Mouse (Mus musculus): ENCODE measurements around the gene H3f3b. TPM values are rescaled to one million over a fixed set of nuclear protein-coding genes. Genes with fewer than 3 reads are reported as not detected.
A peak's percentile ranks its signal among the peaks of the same experiment; 100 is the strongest.

Gene H3f3b
- polyA plus RNA-seq, 1 experiment, result 402 TPM

DNA sequence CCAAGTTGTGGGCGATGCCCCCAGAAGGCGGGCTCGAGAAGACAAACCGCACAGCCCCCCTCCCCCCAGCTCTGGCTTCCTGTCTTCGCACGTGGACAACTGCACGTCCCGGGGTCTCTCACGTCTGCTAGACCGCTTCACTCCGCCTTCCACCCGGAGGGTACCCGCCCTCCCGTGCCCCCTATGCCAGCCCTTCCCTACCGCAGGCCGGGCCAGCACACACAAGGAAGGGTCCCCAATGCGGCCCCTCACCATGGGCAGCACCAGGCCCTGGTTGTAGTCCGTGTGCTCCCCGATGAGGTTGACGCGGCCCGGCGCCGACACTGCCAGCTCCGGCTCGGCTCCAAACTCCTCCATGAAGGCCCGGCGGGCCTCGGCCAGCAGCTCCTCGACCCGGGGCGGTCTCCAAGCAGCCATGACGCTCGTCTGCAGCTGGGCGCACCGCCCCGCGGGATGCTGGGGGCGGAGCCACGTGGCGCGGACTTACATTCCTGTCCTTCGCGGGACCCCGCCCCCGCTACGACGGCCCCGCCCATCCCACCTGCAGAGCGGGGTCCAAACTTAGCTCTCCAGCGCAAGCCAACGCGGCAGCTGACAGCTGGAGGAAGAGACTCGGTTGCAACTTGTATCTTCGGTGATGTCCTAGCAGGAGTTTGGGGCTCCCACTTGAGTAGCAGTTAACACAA is 15.4 kb downstream of the H3f3b start, which contains the start of gene Galk1:
Galk1 (minus strand) TSS at position 458 of the 686 bp plus-strand sequence.
- Histone ChIP-seq H3K4me1 (ENCODE audit: control insufficient read depth, insufficient read depth, low read length) (no peaks in the 10 kb centered on the region), H3K27ac (ENCODE audit: control insufficient read depth, insufficient read depth, low read depth, low read length, poor library complexity) (peak within 1 kb of the TSS; percentile 67), H3K4me3 (replicated peaks; ENCODE audit: control insufficient read depth, low read depth, low read length) (peak within 1 kb of the TSS; percentile 65)
- under 1% methylated on average over 55 of the region's 55 CpGs for WGBS
- TF ChIP-seq CTCF (IDR thresholded peaks at IDR 0.05; ENCODE audit: control insufficient read depth, insufficient read depth, low read length) (no peak), POLR2A (IDR thresholded peaks at IDR 0.05; ENCODE audit: borderline replicate concordance, control insufficient read depth, low read depth, low read length) (peak; percentile 40; the same call in 1 of the 2 replicates)

DNA sequence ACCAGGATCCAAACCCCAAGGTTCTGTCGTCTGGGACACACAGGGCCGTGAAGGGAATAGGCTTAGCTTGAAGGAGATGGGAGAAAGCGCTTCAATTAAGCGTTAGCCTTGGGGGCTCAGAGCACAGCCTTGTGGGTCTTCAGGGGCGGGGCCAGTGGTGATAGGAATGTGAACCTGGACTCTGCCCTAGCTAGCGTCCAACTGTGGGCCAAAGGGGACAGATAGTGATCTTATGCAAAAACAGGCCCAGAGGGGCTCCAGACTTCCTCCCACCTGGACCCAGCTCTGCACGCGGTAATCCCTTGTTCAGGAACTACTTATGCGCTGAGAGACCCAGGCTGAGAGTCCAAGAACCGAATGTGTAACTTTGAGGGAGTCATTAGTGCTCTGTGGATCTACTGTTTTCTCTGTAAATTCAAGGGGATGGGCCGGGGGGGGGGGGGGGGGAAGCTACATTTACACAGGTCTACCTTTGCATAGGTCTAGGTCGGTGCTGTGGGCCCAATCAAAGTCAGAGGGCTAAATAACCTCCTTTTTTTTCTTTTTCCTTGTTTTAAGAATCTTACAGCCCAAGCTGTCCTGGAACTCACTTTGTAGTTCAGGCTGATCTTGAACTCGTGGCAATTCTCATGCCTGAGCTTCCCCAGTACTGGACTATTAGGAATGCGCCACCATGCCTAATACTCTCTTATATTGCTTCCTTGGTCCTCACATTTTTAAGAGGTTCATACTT is 16.1 kb downstream of the H3f3b start:
- H3K27ac ChIP-seq (ENCODE audit: control insufficient read depth, insufficient read depth, low read depth, low read length, poor library complexity), result peak overlapping the region; percentile 67; the same call in 1 of the 2 replicates

DNA sequence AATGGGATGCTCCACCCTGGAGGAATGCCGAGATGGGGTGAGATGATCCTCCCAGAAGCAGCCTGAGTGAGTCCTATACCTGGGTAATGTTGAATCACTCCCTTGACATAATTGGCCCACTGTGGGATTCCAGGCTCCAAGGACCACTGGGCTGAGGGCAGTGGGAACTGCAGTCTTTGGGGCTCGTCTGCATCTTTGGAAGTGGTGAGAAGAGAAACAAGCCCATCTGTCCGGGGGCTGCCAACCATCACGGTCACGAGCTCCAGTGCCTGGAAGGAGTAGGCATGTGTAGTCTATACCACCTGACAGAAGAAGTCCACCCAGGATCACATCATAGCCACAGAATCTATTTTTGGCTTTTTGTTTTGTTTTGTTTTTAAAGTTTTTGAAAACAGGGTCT is 16.8 kb downstream of the H3f3b start:
- TF ChIP-seq CTCF (IDR thresholded peaks at IDR 0.05; ENCODE audit: control insufficient read depth, insufficient read depth, low read length), result no peak
- TF ChIP-seq POLR2A (IDR thresholded peaks at IDR 0.05; ENCODE audit: borderline replicate concordance, control insufficient read depth, low read depth, low read length), result no peak
- Histone ChIP-seq H3K4me3 (replicated peaks; ENCODE audit: control insufficient read depth, low read depth, low read length) (no peak overlapping the region), H3K27ac (ENCODE audit: control insufficient read depth, insufficient read depth, low read depth, low read length, poor library complexity) (no peak overlapping the region), H3K4me1 (ENCODE audit: control insufficient read depth, insufficient read depth, low read length) (no peaks in the 10 kb centered on the region; the same call in 1 of the 2 replicates)
- WGBS, result 83% methylated on average over 5 of the region's 5 CpGs

More for the DNA sequence above, 16.1 kb downstream of the H3f3b start:
- Histone ChIP-seq H3K4me3 (replicated peaks; ENCODE audit: control insufficient read depth, low read depth, low read length) (peak overlapping the region; percentile 65), H3K4me1 (ENCODE audit: control insufficient read depth, insufficient read depth, low read length) (no peaks in the 10 kb centered on the region)
- 44% methylated on average over 14 of the region's 14 CpGs for WGBS
- TF ChIP-seq POLR2A (IDR thresholded peaks at IDR 0.05; ENCODE audit: borderline replicate concordance, control insufficient read depth, low read depth, low read length) (no peak), CTCF (IDR thresholded peaks at IDR 0.05; ENCODE audit: control insufficient read depth, insufficient read depth, low read length) (no peak)

DNA sequence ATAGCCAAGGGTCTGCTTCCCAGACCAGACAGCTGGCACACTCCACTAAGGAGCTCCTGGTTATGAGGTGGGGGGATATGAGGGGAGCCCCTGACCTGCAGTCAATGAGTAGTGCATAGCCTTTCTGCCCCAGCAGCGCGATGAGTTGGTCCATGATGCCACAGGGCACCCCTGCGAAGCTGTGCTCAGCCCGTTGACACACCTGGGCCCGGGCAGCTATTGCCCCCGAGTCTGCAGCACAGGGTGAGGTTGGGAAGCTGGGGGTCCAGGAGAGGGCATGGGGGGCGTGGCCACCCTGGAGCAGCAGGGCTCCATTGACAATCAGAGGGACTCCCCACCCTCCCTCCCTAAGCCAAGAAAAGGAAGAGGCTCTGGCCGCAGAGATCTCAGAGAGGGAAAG is 17.6 kb downstream of the H3f3b start:
- Histone ChIP-seq H3K4me3 (replicated peaks; ENCODE audit: control insufficient read depth, low read depth, low read length) (no peak overlapping the region), H3K4me1 (ENCODE audit: control insufficient read depth, insufficient read depth, low read length) (peaks cover 2% of the 10 kb centered on the region), H3K27ac (ENCODE audit: control insufficient read depth, insufficient read depth, low read depth, low read length, poor library complexity) (no peak overlapping the region)
- TF ChIP-seq POLR2A (IDR thresholded peaks at IDR 0.05; ENCODE audit: borderline replicate concordance, control insufficient read depth, low read depth, low read length), result no peak
- no peak for TF ChIP-seq CTCF (IDR thresholded peaks at IDR 0.05; ENCODE audit: control insufficient read depth, insufficient read depth, low read length)
- WGBS, result 89% methylated on average over 8 of the region's 8 CpGs

DNA sequence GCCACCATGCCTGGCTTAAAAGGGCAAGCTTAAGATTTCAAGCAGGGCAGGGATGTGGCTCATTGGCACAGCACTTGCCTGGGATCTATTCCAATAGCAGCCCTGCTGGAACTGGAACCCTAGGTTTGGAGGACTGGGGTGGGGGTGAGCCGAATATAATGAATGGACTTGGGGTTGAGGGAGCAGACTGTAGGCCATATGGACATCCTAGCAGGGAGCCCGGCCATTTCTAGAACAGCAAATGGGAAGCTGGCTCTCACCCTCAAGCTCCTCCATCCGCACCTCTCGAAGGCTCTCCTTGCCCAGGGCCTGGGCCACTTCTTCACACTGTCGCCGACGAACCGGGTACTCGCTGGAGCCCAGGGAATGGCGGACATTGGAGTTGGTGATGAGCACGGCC is 18.1 kb downstream of the H3f3b start:
- Histone ChIP-seq H3K4me3 (replicated peaks; ENCODE audit: control insufficient read depth, low read depth, low read length) (no peak overlapping the region), H3K27ac (ENCODE audit: control insufficient read depth, insufficient read depth, low read depth, low read length, poor library complexity) (no peak overlapping the region), H3K4me1 (ENCODE audit: control insufficient read depth, insufficient read depth, low read length) (peaks cover 2% of the 10 kb centered on the region)
- WGBS, result 88% methylated on average over 11 of the region's 11 CpGs
- no peak for TF ChIP-seq POLR2A (IDR thresholded peaks at IDR 0.05; ENCODE audit: borderline replicate concordance, control insufficient read depth, low read depth, low read length)
- no peak for TF ChIP-seq CTCF (IDR thresholded peaks at IDR 0.05; ENCODE audit: control insufficient read depth, insufficient read depth, low read length)

DNA sequence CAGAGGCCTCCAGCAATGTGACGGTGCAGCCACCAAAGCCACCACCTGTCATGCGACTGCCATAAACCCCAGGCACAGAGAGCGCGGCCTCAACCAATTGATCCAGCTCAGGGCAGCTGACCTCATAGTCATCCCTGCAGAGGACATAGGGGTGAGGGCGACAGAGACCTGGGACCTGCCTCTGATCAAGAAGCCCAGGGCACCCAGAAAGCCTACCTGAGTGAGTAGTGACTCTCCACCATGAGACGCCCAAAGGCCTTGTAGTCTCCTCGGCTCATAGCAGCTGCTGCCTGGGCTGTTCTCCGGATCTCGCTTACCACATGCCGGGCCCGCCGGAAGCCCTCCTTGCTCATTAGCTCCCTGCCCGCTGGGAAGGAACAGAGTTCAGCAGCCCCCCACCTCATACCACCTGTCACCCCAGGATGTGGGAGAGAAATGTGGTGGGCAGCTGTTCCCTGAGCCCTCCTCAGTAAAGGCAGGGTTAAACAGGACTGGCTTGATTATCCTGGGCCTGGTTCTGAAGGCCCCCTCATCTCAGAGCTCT is 18.9 kb downstream of the H3f3b start:
- H3K4me1 ChIP-seq (ENCODE audit: control insufficient read depth, insufficient read depth, low read length), result peaks cover 2% of the 10 kb centered on the region
- H3K4me3 ChIP-seq (replicated peaks; ENCODE audit: control insufficient read depth, low read depth, low read length), result no peak overlapping the region
- TF ChIP-seq POLR2A (IDR thresholded peaks at IDR 0.05; ENCODE audit: borderline replicate concordance, control insufficient read depth, low read depth, low read length) (no peak), CTCF (IDR thresholded peaks at IDR 0.05; ENCODE audit: control insufficient read depth, insufficient read depth, low read length) (no peak)
- WGBS, result 88% methylated on average over 13 of the region's 13 CpGs
- no peak overlapping the region for H3K27ac ChIP-seq (ENCODE audit: control insufficient read depth, insufficient read depth, low read depth, low read length, poor library complexity)

DNA sequence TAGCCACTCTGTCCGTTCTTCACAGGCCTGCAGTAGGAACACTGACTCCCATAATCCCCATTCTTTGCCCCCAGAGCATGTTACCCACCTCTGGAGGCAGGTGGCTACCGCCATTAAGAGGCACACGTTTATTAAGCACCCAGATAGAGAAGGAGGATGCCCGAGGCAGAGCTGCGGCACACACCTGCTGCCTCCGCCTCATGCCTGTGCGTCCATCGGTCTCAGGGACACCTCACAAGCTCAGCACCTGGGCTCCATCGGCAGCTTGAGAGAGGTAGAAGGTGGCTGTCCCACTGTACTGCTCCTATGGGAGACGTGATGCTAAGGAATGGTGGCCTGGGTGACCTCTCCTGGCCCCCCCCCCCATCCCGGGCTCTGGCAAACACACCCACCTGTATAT is 19.4 kb downstream of the H3f3b start:
- Histone ChIP-seq H3K27ac (ENCODE audit: control insufficient read depth, insufficient read depth, low read depth, low read length, poor library complexity) (no peak overlapping the region), H3K4me1 (ENCODE audit: control insufficient read depth, insufficient read depth, low read length) (peaks cover 2% of the 10 kb centered on the region), H3K4me3 (replicated peaks; ENCODE audit: control insufficient read depth, low read depth, low read length) (no peak overlapping the region)
- TF ChIP-seq CTCF (IDR thresholded peaks at IDR 0.05; ENCODE audit: control insufficient read depth, insufficient read depth, low read length), result no peak
- no peak for TF ChIP-seq POLR2A (IDR thresholded peaks at IDR 0.05; ENCODE audit: borderline replicate concordance, control insufficient read depth, low read depth, low read length)
- 88% methylated on average over 11 of the region's 11 CpGs for whole genome bisulfite sequencing

Data from bone marrow, adult 2 months (tissue).